Mouse (Mus musculus) spleen, adult 2 months (tissue): ENCODE results near the gene Cntnap2. TPM values are rescaled to one million over a fixed set of nuclear protein-coding genes. Genes with fewer than 3 reads are reported as not detected.

Experiments used
- DNase-seq, 2 experiments: peaks; one replicate each; pipeline versions ENCODE4 v3.0.0 to v3.0.0-alpha.2; 2012 to 2021; ENCODE audit warnings: low spot score in 2 of 2, low read depth in 1 of 2
- H3K27ac ChIP-seq: fragments of 200-500 bp; 2 replicates; pipeline ENCODE4 v1.5.1; 2012; ENCODE audit warnings: low read length, inconsistent platforms; ENCODE audit not compliant: insufficient read depth
- H3K27me3 ChIP-seq: fragments of 200-500 bp; 2 replicates; pipeline ENCODE4 v1.6.1; 2012; ENCODE audit warnings: mild to moderate bottlenecking, moderate library complexity, low read length, inconsistent platforms; ENCODE audit not compliant: control insufficient read depth, insufficient read depth
- H3K36me3 ChIP-seq: fragments of 200-500 bp; 2 replicates; pipeline ENCODE4 v1.6.1; 2012; ENCODE audit warnings: mild to moderate bottlenecking, low read length, inconsistent platforms; ENCODE audit not compliant: control insufficient read depth, insufficient read depth
- H3K4me1 ChIP-seq: fragments of 200-500 bp; 2 replicates; pipeline ENCODE4 v1.6.1; 2011; ENCODE audit warnings: inconsistent platforms; ENCODE audit not compliant: control insufficient read depth, insufficient read depth, insufficient read length
- H3K4me3 ChIP-seq: fragments of 200-500 bp; 2 replicates; pipeline ENCODE4 v1.5.1; 2011; ENCODE audit warnings: mild to moderate bottlenecking, inconsistent platforms; ENCODE audit not compliant: insufficient read depth, insufficient read length; ENCODE audit errors: extremely low read depth
- CTCF ChIP-seq: fragments of 200-500 bp; IDR thresholded peaks from 2 replicates; pipeline ENCODE4 v1.5.1; 2011; ENCODE audit warnings: mild to moderate bottlenecking, inconsistent platforms; ENCODE audit not compliant: insufficient read depth, insufficient read length, insufficient replicate concordance; ENCODE audit errors: extremely low read depth
- POLR2A ChIP-seq: fragments of 200-500 bp; IDR thresholded peaks from 2 replicates; pipeline ENCODE4 v1.6.1; 2011; ENCODE audit warnings: low read depth, low read length, inconsistent platforms
- WGBS: fragments of 180-500 bp; shearing (Covaris S2); methylation state at CpG from one replicate; pipeline ENCODE4 v1.1.7; 2018; 5-methylcytosine and 5-hydroxymethylcytosine counted together
- polyA plus RNA-seq: library from polyadenylated mRNA; depleted of rRNA; stranded (reverse); fragments of >200 nt; gene quantifications from 2 replicates; pipeline ENCODE4 v1.2.3, GENCODE M21; 2012

Cntnap2 gene
- polyA plus RNA-seq, 1 experiment = not detected

GRCm38 (mm10) chr6:47042602-47043001 is 1983.4 kb downstream of the Cntnap2 start:
- H3K4me3 ChIP-seq = no peak overlapping the region
- no peak for DNase-seq
- no peaks in the 10 kb centered on the region for H3K27me3 ChIP-seq
- no peak overlapping the region for H3K27ac ChIP-seq
- H3K4me1 ChIP-seq = no peaks in the 10 kb centered on the region
- no peaks in the 10 kb centered on the region for H3K36me3 ChIP-seq
- TF ChIP-seq POLR2A (no peak), CTCF (no peak)
- 93% methylated on average over 1 of the region's 1 CpGs for WGBS

- no peak for TF ChIP-seq CTCF
- TF ChIP-seq POLR2A = no peak
- Histone ChIP-seq H3K4me1 (no peaks in the 10 kb centered on the region), H3K36me3 (no peaks in the 10 kb centered on the region), H3K4me3 (no peak overlapping the region), H3K27me3 (no peaks in the 10 kb centered on the region), H3K27ac (no peak overlapping the region)
- WGBS = 79% methylated on average over 1 of the region's 1 CpGs
- DNase-seq = no peak
Observed at GRCm38 (mm10) chr6:47043586-47043985, 1984.4 kb downstream of the Cntnap2 start.

- H3K4me3 ChIP-seq = no peak overlapping the region
- no peaks in the 10 kb centered on the region for H3K36me3 ChIP-seq
- no peak overlapping the region for H3K27ac ChIP-seq
- H3K27me3 ChIP-seq = no peaks in the 10 kb centered on the region
- no peaks in the 10 kb centered on the region for H3K4me1 ChIP-seq
- TF ChIP-seq CTCF (no peak), POLR2A (no peak)
- 10% methylated on average over 46 of the region's 46 CpGs for WGBS
- DNase-seq = no peak
Observed at GRCm38 (mm10) chr6:47044385-47045200, 1985.4 kb downstream of the Cntnap2 start.

- no peak overlapping the region for H3K4me3 ChIP-seq
- H3K27ac ChIP-seq = no peak overlapping the region
- H3K36me3 ChIP-seq = no peaks in the 10 kb centered on the region
- no peak for DNase-seq
- H3K27me3 ChIP-seq = no peaks in the 10 kb centered on the region
- no peak for TF ChIP-seq CTCF
- TF ChIP-seq POLR2A = no peak
- 76% methylated on average over 5 of the region's 5 CpGs for WGBS
- no peaks in the 10 kb centered on the region for H3K4me1 ChIP-seq
Observed at GRCm38 (mm10) chr6:47049051-47049450, 1989.9 kb downstream of the Cntnap2 start.

- TF ChIP-seq CTCF = no peak
- TF ChIP-seq POLR2A = no peak
- WGBS = 77% methylated on average over 7 of the region's 7 CpGs
- H3K27me3 ChIP-seq = no peaks in the 10 kb centered on the region
- no peaks in the 10 kb centered on the region for H3K36me3 ChIP-seq
- no peak for DNase-seq
- H3K4me3 ChIP-seq = no peak overlapping the region
- H3K4me1 ChIP-seq = no peaks in the 10 kb centered on the region
- H3K27ac ChIP-seq = no peak overlapping the region
Observed at GRCm38 (mm10) chr6:47050319-47051222, 1991.4 kb downstream of the Cntnap2 start.

GRCm38 (mm10) chr6:47061341-47061740 is 2002.2 kb downstream of the Cntnap2 start:
- no peak for DNase-seq
- Histone ChIP-seq H3K4me1 (no peaks in the 10 kb centered on the region), H3K4me3 (no peak overlapping the region), H3K36me3 (no peaks in the 10 kb centered on the region), H3K27ac (no peak overlapping the region), H3K27me3 (no peaks in the 10 kb centered on the region)
- 84% methylated on average over 3 of the region's 3 CpGs for WGBS
- TF ChIP-seq POLR2A (no peak), CTCF (no peak)

GRCm38 (mm10) chr6:47089998-47090397 is 2030.8 kb downstream of the Cntnap2 start:
- WGBS = 85% methylated on average over 4 of the region's 4 CpGs

More at GRCm38 (mm10) chr6:47089998-47090397, 2030.8 kb downstream of the Cntnap2 start:
- H3K27ac ChIP-seq = no peak overlapping the region
- no peak for DNase-seq
- H3K27me3 ChIP-seq = no peaks in the 10 kb centered on the region
- no peaks in the 10 kb centered on the region for H3K4me1 ChIP-seq
- H3K36me3 ChIP-seq = no peaks in the 10 kb centered on the region
- no peak overlapping the region for H3K4me3 ChIP-seq
- TF ChIP-seq POLR2A (no peak), CTCF (no peak)
